Mouse (Mus musculus) kidney, postnatal 36 days (tissue): ENCODE measurements around the gene Tada3.
A peak's percentile ranks its signal among the peaks of the same experiment; 100 is the strongest.

Source experiments
- DNase-seq, 2 experiments: peaks; one replicate each; pipeline ENCODE4 v3.0.0; 2021 to 2022; ENCODE audit warnings: mixed read lengths in 2 of 2

Gene Tada3

GRCm38 (mm10) chr6:113377496-113378385 lies at the start of gene Tada3, which contains the start of gene Arpc4:
Gene Tada3, minus strand, starts transcription at chr6:113377883.
Gene Arpc4, plus strand, starts transcription at chr6:113378115.
- peak; percentile 93 to 95 for DNase-seq

- DNase-seq: peak; percentile 25 to 74
These were observed 49.7 kb upstream of the Tada3 start for GRCm38 (mm10) chr6:113427397-113427796.

GRCm38 (mm10) chr6:113426696-113427095 lies 49.0 kb upstream of the Tada3 start:
- no peak for DNase-seq

GRCm38 (mm10) chr6:113424187-113424586 lies 46.5 kb upstream of the Tada3 start:
- DNase-seq: peak; percentile 32 to 49

GRCm38 (mm10) chr6:113423000-113423399 lies 45.3 kb upstream of the Tada3 start:
- DNase-seq: no peak

GRCm38 (mm10) chr6:113419199-113419587 lies 41.5 kb upstream of the Tada3 start, which contains the start of gene Rpusd3:
Gene Rpusd3, minus strand, starts transcription at chr6:113419340.
- peak; percentile 97 to 100 for DNase-seq

- peak; percentile 61 to 64 for DNase-seq
These were observed 40.9 kb upstream of the Tada3 start for GRCm38 (mm10) chr6:113418441-113419198.

GRCm38 (mm10) chr6:113416416-113416815 lies 38.7 kb upstream of the Tada3 start:
- peak in 1 of 2 experiments; percentile 23 for DNase-seq

- no peak for DNase-seq
These were observed 32.3 kb upstream of the Tada3 start for GRCm38 (mm10) chr6:113410001-113410400.

GRCm38 (mm10) chr6:113406683-113407082 lies 29.0 kb upstream of the Tada3 start:
- peak; percentile 19 to 60 for DNase-seq

- DNase-seq: no peak
These were observed 27.8 kb upstream of the Tada3 start for GRCm38 (mm10) chr6:113405483-113405882.

GRCm38 (mm10) chr6:113404649-113405448 lies 27.2 kb upstream of the Tada3 start:
- DNase-seq: peak; percentile 43 to 55

- DNase-seq: no peak
These were observed 24.4 kb upstream of the Tada3 start for GRCm38 (mm10) chr6:113402094-113402493.

- DNase-seq: no peak
These were observed 18.8 kb upstream of the Tada3 start for GRCm38 (mm10) chr6:113396270-113397030.

GRCm38 (mm10) chr6:113395501-113395900 lies 17.8 kb upstream of the Tada3 start:
- DNase-seq: no peak

GRCm38 (mm10) chr6:113394811-113395210 lies 17.1 kb upstream of the Tada3 start:
- DNase-seq: no peak

- no peak for DNase-seq
These were observed 16.3 kb upstream of the Tada3 start for GRCm38 (mm10) chr6:113393951-113394350.

- DNase-seq: peak; percentile 32 to 70
These were observed 14.8 kb upstream of the Tada3 start for GRCm38 (mm10) chr6:113392387-113393071.

GRCm38 (mm10) chr6:113392015-113392386 lies 14.3 kb upstream of the Tada3 start:
- no peak for DNase-seq

- DNase-seq: peak; percentile 45 to 58
These were observed 13.0 kb upstream of the Tada3 start for GRCm38 (mm10) chr6:113390715-113391114.

GRCm38 (mm10) chr6:113388960-113389359 lies 11.3 kb upstream of the Tada3 start, which contains the start of gene Ttll3:
Gene Ttll3, plus strand, starts transcription at chr6:113389260.
- no peak for DNase-seq
